Mouse (Mus musculus) forebrain, postnatal 0 days (tissue): Measurements from ENCODE around the gene Sdhaf1. TPM values are rescaled to one million over a fixed set of nuclear protein-coding genes. Genes with fewer than 3 reads are reported as not detected.

ENCODE experiments used
- ATAC-seq: fragments of 200-750 bp; cut with Nextera tagmentation; 2 replicates; pipeline ENCODE4 v1.8.0; 2017; ENCODE audit warnings: mild to moderate bottlenecking, moderate library complexity
- DNase-seq: peaks from one replicate; pipeline ENCODE4 v3.0.0-alpha.2; 2015
- H3K27ac ChIP-seq: fragments of 300-500 bp; sonication (generic); 2 replicates; pipeline ENCODE4 v1.5.1; 2014; ENCODE audit warnings: low read depth, mild to moderate bottlenecking, antibody characterized with exemption, low read length, moderate library complexity, mixed read lengths
- H3K27me3 ChIP-seq: fragments of 300-500 bp; sonication (generic); 2 replicates; pipeline ENCODE4 v1.6.1; 2014; ENCODE audit warnings: mild to moderate bottlenecking, low read length, mixed read lengths; ENCODE audit not compliant: insufficient read depth
- H3K36me3 ChIP-seq: fragments of 300-500 bp; sonication (generic); 2 replicates; pipeline ENCODE4 v1.6.1; 2014; ENCODE audit warnings: mild to moderate bottlenecking, moderate library complexity; ENCODE audit not compliant: insufficient read depth
- H3K4me1 ChIP-seq: fragments of 300-500 bp; sonication (generic); 2 replicates; pipeline ENCODE4 v1.6.1; 2014; ENCODE audit warnings: antibody characterized with exemption; ENCODE audit not compliant: insufficient read depth
- H3K4me2 ChIP-seq: fragments of 300-500 bp; sonication (generic); 2 replicates; pipeline ENCODE4 v1.6.1; 2014; ENCODE audit warnings: low read depth, mild to moderate bottlenecking, moderate library complexity
- H3K4me3 ChIP-seq: fragments of 300-500 bp; sonication (generic); 2 replicates; pipeline ENCODE4 v1.5.1; 2014; ENCODE audit warnings: low read depth, low read length, mixed read lengths
- H3K9ac ChIP-seq: fragments of 300-500 bp; sonication (generic); 2 replicates; pipeline ENCODE4 v1.6.1; 2014; ENCODE audit warnings: mild to moderate bottlenecking
- H3K9me3 ChIP-seq: fragments of 300-500 bp; sonication (generic); 2 replicates; pipeline ENCODE4 v1.6.1; 2016; ENCODE audit warnings: low read length
- CTCF ChIP-seq: sonication (generic); IDR thresholded peaks from 2 replicates; pipeline ENCODE4 v1.5.1; 2016; ENCODE audit warnings: antibody characterized with exemption, control low read depth, low read depth
- WGBS: fragments of 180-500 bp; shearing (Covaris S2); extraction: QIAGEN DNeasy Blood & Tissue Kit; methylation state at CpG from one replicate; pipeline ENCODE4 v1.1.7; 2014; 5-methylcytosine and 5-hydroxymethylcytosine counted together
- polyA plus RNA-seq: library from polyadenylated mRNA; unstranded; fragments of >200 nt; fragmentation: Nextera tagmentation; extraction: Ambion mirVana; gene quantifications from 2 replicates; pipeline ENCODE4 v1.2.1, GENCODE M21; 2015
- total RNA-seq: library from RNA; depleted of rRNA; stranded (reverse); fragments of >200 nt; gene quantifications from 2 replicates; pipeline ENCODE4 v1.2.3, GENCODE M21; 2014; rRNA removed

Sdhaf1 gene
- total RNA-seq: 9.8 and 14.6 TPM in 2 replicates
- 18.4 and 20.7 TPM in 2 replicates for polyA plus RNA-seq

DNA sequence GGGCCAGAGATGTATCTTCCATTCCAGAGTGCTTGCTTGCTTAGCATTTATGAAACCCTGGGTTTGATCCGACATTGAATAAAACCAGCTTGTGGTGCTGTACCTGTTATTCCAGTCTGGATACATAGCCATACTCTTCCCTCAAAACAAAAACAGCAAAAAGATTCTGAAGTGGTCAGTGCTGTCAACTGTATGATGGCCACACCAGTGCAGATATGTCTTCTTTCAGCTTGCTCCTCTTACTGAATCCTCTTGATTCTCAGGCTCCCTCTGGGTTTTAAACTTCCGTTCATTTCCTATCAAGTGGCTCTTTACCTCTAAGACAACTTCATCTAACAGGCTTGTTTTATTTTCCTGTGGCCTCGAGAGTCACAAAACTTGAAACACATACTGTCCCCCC is at the start of gene Sdhaf1:
Gene Sdhaf1 (minus strand): TSS at position 101 of the 400 bp plus-strand sequence.
- H3K9ac ChIP-seq: no peak within 1 kb of the TSS
- H3K4me1 ChIP-seq: peaks cover 7% of the 10 kb centered on the region
- ATAC-seq: no peak
- H3K27me3 ChIP-seq: no peaks in the 10 kb centered on the region
- no peak within 1 kb of the TSS for H3K27ac ChIP-seq
- no peak for DNase-seq
- TF ChIP-seq CTCF: no peak
- peak within 1 kb of the TSS; percentile 80; the same call in 1 of the 2 replicates for H3K4me2 ChIP-seq
- 72% methylated on average over 3 of the region's 3 CpGs for WGBS
- no peaks in the 10 kb centered on the region for H3K36me3 ChIP-seq
- H3K4me3 ChIP-seq: no peak within 1 kb of the TSS
- no peaks in the 10 kb centered on the region for H3K9me3 ChIP-seq

GRCm38 (mm10) chr7:30367466-30367865 is 43.8 kb upstream of the Sdhaf1 start:
- no peak overlapping the region for H3K4me3 ChIP-seq
- no peak for TF ChIP-seq CTCF
- no peaks in the 10 kb centered on the region for H3K9me3 ChIP-seq
- no peak overlapping the region for H3K27ac ChIP-seq
- WGBS: 75% methylated on average over 2 of the region's 2 CpGs
- no peaks in the 10 kb centered on the region for H3K36me3 ChIP-seq
- H3K27me3 ChIP-seq: no peaks in the 10 kb centered on the region
- H3K4me1 ChIP-seq: peaks cover 8% of the 10 kb centered on the region
- H3K4me2 ChIP-seq: no peak overlapping the region
- ATAC-seq (no peak), DNase-seq (no peak)
- H3K9ac ChIP-seq: no peak overlapping the region

- peak; percentile 28 for ATAC-seq
- peak overlapping the region; percentile 66 for H3K27ac ChIP-seq
Observed at GRCm38 (mm10) chr7:30363344-30363738, 39.6 kb upstream of the Sdhaf1 start.

DNA sequence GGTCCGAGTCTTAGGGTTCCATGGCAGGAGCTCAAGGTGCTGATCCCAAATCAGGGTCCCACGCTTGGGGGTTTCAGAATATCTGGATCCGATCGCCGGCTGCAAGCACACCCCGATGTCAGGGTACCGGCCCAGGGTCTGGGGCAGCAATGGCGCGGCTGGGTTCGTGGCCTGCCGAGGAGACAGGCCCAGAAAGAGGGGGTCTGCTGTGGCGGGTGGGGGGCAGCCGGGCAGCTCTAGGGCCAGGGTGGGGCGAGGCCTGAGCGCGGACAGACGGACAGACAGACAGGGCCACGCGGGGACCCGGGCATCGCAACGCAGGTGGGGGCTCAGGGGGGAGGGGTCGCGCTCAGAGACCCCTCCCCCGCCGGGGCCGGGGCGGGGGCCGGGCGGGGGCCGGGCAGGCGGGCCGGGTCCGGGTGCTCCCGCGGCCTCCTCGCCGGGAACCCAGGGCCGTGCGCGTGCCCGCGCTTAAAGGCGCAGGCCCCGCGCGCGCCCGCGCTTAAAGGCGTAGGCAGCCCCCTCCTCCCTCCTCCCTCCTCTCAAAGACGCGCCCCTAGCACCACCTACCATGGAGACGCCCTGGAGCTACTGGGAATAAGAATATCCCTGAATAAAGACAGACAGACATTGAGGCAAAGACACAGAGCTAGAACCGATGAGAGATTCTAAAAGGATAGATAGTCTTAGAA is 39.1 kb upstream of the Sdhaf1 start, which contains the start of gene Lrfn3:
Gene Lrfn3 (minus strand): TSS at position 121 of the 692 bp plus-strand sequence.
- Histone ChIP-seq H3K4me3 (peak within 1 kb of the TSS; percentile 72), H3K27ac (peak within 1 kb of the TSS; percentile 66), H3K27me3 (no peaks in the 10 kb centered on the region), H3K4me2 (peak within 1 kb of the TSS; percentile 80), H3K9ac (peak within 1 kb of the TSS; percentile 84), H3K36me3 (peaks cover 12% of the 10 kb centered on the region; the same call in 1 of the 2 replicates), H3K4me1 (peaks cover 19% of the 10 kb centered on the region), H3K9me3 (no peaks in the 10 kb centered on the region)
- ATAC-seq (peak; percentile 88), DNase-seq (peak; percentile 95)
- TF ChIP-seq CTCF: no peak
- 2% methylated on average over 39 of the region's 55 CpGs for WGBS

More at GRCm38 (mm10) chr7:30363344-30363738, 39.6 kb upstream of the Sdhaf1 start:
- H3K27me3 ChIP-seq: no peaks in the 10 kb centered on the region
- no peak for TF ChIP-seq CTCF
- peak overlapping the region; percentile 84 for H3K9ac ChIP-seq
- no peak for DNase-seq
- H3K4me3 ChIP-seq: peak overlapping the region; percentile 72
- peaks cover 12% of the 10 kb centered on the region; the same call in 1 of the 2 replicates for H3K36me3 ChIP-seq
- H3K9me3 ChIP-seq: no peaks in the 10 kb centered on the region
- WGBS: 54% methylated on average over 6 of the region's 6 CpGs
- peak overlapping the region; percentile 80 for H3K4me2 ChIP-seq
- peaks cover 19% of the 10 kb centered on the region for H3K4me1 ChIP-seq

DNA sequence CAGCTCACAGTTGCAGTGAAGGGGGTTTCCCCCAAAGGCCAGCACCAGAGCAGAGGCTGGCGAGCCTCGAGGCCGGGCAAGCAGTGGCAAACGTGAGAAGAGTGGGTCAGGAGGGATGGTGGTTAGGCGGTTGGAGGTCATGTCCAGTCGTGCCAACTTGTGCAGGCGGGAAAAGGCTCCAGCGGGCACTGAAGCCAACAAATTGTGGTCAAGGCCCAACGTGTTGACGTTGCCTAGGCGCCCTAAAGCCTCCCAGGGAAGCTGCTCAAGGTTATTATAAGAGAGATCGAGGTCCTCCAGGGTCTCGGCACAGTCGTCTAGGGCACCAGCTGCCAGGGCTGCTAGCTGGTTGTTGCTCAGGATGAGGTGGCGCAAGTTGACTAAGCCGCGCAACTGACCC is 36.3 kb upstream of the Sdhaf1 start:
- no peak overlapping the region for H3K27ac ChIP-seq
- no peak for DNase-seq
- H3K9ac ChIP-seq: no peak overlapping the region
- no peak for ATAC-seq
- no peaks in the 10 kb centered on the region for H3K9me3 ChIP-seq
- H3K4me3 ChIP-seq: no peak overlapping the region
- H3K36me3 ChIP-seq: peaks cover 22% of the 10 kb centered on the region
- 93% methylated on average over 17 of the region's 17 CpGs for WGBS
- peaks cover 19% of the 10 kb centered on the region for H3K4me1 ChIP-seq
- no peak for TF ChIP-seq CTCF
- no peak overlapping the region for H3K4me2 ChIP-seq
- no peaks in the 10 kb centered on the region for H3K27me3 ChIP-seq

GRCm38 (mm10) chr7:30359276-30359865 is 35.7 kb upstream of the Sdhaf1 start:
- H3K9me3 ChIP-seq: no peaks in the 10 kb centered on the region
- no peak for TF ChIP-seq CTCF
- ATAC-seq: no peak
- H3K27ac ChIP-seq: no peak overlapping the region
- H3K4me3 ChIP-seq: no peak overlapping the region
- no peak overlapping the region for H3K9ac ChIP-seq
- H3K36me3 ChIP-seq: peaks cover 29% of the 10 kb centered on the region
- H3K4me1 ChIP-seq: peaks cover 19% of the 10 kb centered on the region
- H3K27me3 ChIP-seq: no peaks in the 10 kb centered on the region
- whole genome bisulfite sequencing: 90% methylated on average over 31 of the region's 31 CpGs
- no peak for DNase-seq
- H3K4me2 ChIP-seq: no peak overlapping the region
